In genomic region chr8:12755826-12756225, GRCm38 (mm10) we compare ENCODE assay signal across 10 mouse cellular contexts. TPM values are rescaled to one million over a fixed set of nuclear protein-coding genes. Genes with fewer than 3 reads are reported as not detected.
DNase-seq lines count a peak whose midpoint lies in the region; ATAC-seq and TF ChIP-seq lines count a peak whose summit lies in the region.
"Had no signal": no experiment of that assay in that cellular context is flagged by ENCODE, and none has a peak within 500 bp of the region (broad histone marks: within the 10 kb centered on the region; RNA-seq: fewer than 3 reads in every experiment).

No protein-coding gene starts in this region.

- no peak overlapping the region for H3K4me3 ChIP-seq in gastrocnemius, adult 2 months
- no peak overlapping the region for H3K4me3 ChIP-seq in kidney, adult 2 months (ENCODE audit: insufficient read depth, low read depth, low read length)
- no peak overlapping the region for H3K4me3 ChIP-seq in kidney, embryonic 16.5 days (ENCODE audit: low read length)
- H3K4me3 ChIP-seq in midbrain, embryonic 12.5 days, result no peak overlapping the region
- H3K4me3 ChIP-seq in midbrain, embryonic 15.5 days, result no peak overlapping the region
- no peak overlapping the region for H3K4me3 ChIP-seq in forebrain, embryonic 14.5 days (ENCODE audit: low read depth, low read length)

- peak overlapping the region; percentile 87 for H3K27ac ChIP-seq in gastrocnemius, adult 2 months
- H3K27ac ChIP-seq in kidney, adult 2 months (ENCODE audit: insufficient read depth, low read depth, low read length), result peak overlapping the region; percentile 59
- H3K27ac ChIP-seq in kidney, embryonic 16.5 days (ENCODE audit: low read length), result no peak overlapping the region
- H3K27ac ChIP-seq in midbrain, embryonic 12.5 days (replicated peaks), result no peak overlapping the region
- H3K27ac ChIP-seq in midbrain, embryonic 15.5 days, result no peak overlapping the region; the same call in 1 of the 2 replicates
- peak overlapping the region; percentile 70; the same call in 1 of the 2 replicates for H3K27ac ChIP-seq in forebrain, embryonic 14.5 days (ENCODE audit: low read depth, low read length)

- no peak for DNase-seq in gastrocnemius, adult 2 months
- DNase-seq in gastrocnemius, postnatal 4 days (ENCODE audit: low spot score in 2 of 2), result no peak
- peak; percentile 70 for DNase-seq in kidney, adult 2 months
- no peak for DNase-seq in forebrain, embryonic 14.5 days (ENCODE audit: low spot score)
- DNase-seq in gastrocnemius, adult 18-20 months (ENCODE audit: low spot score), result no peak
- DNase-seq: layer of hippocampus, adult 9-11 months had no signal

- H3K4me1 ChIP-seq in kidney, adult 2 months (ENCODE audit: control insufficient read depth, insufficient read depth, low read length), result peaks cover 19% of the 10 kb centered on the region; the same call in 1 of the 2 replicates
- peaks cover 30% of the 10 kb centered on the region for H3K4me1 ChIP-seq in kidney, embryonic 16.5 days (ENCODE audit: insufficient read depth, low read length)
- peaks cover 24% of the 10 kb centered on the region for H3K4me1 ChIP-seq in midbrain, embryonic 12.5 days
- peaks cover 29% of the 10 kb centered on the region for H3K4me1 ChIP-seq in midbrain, embryonic 15.5 days
- H3K4me1 ChIP-seq in forebrain, embryonic 14.5 days (ENCODE audit: control insufficient read depth, insufficient read depth, low read length), result peaks cover 3% of the 10 kb centered on the region

- TF ChIP-seq POLR2A in kidney, adult 2 months (IDR thresholded peaks at IDR 0.05; ENCODE audit: low read depth, low read length), result no peak

- intact Hi-C loops in gastrocnemius, adult 2 months (cut with DNase I), result loop anchor here (5.0 to 10.0 kb wide), 3 partner anchors 56 to 349 kb away; partner anchors contain the start of genes Cul4a, Pcid2 and Tubgcp3

- H3K9me3 ChIP-seq in kidney, embryonic 16.5 days (ENCODE audit: low read length), result no peaks in the 10 kb centered on the region
- H3K9me3 ChIP-seq in midbrain, embryonic 12.5 days, result no peaks in the 10 kb centered on the region
- no peaks in the 10 kb centered on the region for H3K9me3 ChIP-seq in midbrain, embryonic 15.5 days
- H3K9me3 ChIP-seq in forebrain, embryonic 14.5 days (replicated peaks; ENCODE audit: control insufficient read depth, low read length), result no peaks in the 10 kb centered on the region
- H3K9me3 ChIP-seq: limb, embryonic 13.5 days had no signal

- no peak overlapping the region for H3K4me2 ChIP-seq in kidney, embryonic 16.5 days (replicated peaks; ENCODE audit: low read depth, low read length)
- peak overlapping the region; percentile 93; the same call in 1 of the 2 replicates for H3K4me2 ChIP-seq in midbrain, embryonic 12.5 days (replicated peaks)
- H3K4me2 ChIP-seq in midbrain, embryonic 15.5 days, result no peak overlapping the region
- no peak overlapping the region for H3K4me2 ChIP-seq in forebrain, embryonic 14.5 days (ENCODE audit: low read length)

- TF ChIP-seq CTCF in gastrocnemius, adult 2 months (IDR thresholded peaks at IDR 0.05), result no peak
- TF ChIP-seq CTCF in kidney, adult 2 months (conservative IDR thresholded peaks at IDR 0.05; ENCODE audit: insufficient read depth, insufficient read length, low read depth, low read length), result no peak

- no peaks in the 10 kb centered on the region for H3K27me3 ChIP-seq in kidney, adult 2 months (replicated peaks; ENCODE audit: control insufficient read depth, insufficient read depth, low read length)
- H3K27me3 ChIP-seq in kidney, embryonic 16.5 days (ENCODE audit: insufficient read depth, low read length), result no peaks in the 10 kb centered on the region
- 0 out of 2 replicates have a peak, but pooled peaks cover 22% of the 10 kb centered on the region for H3K27me3 ChIP-seq in midbrain, embryonic 12.5 days
- no peaks in the 10 kb centered on the region for H3K27me3 ChIP-seq in midbrain, embryonic 15.5 days (replicated peaks)
- H3K27me3 ChIP-seq in forebrain, embryonic 14.5 days (replicated peaks; ENCODE audit: control insufficient read depth, insufficient read depth, low read length), result no peaks in the 10 kb centered on the region

- no peaks in the 10 kb centered on the region for H3K36me3 ChIP-seq in kidney, adult 2 months (ENCODE audit: control insufficient read depth, insufficient read depth, low read length)
- H3K36me3 ChIP-seq in kidney, embryonic 16.5 days (ENCODE audit: insufficient read depth, low read length), result no peaks in the 10 kb centered on the region
- H3K36me3 ChIP-seq in midbrain, embryonic 12.5 days, result no peaks in the 10 kb centered on the region
- no peaks in the 10 kb centered on the region for H3K36me3 ChIP-seq in midbrain, embryonic 15.5 days (replicated peaks)
- no peaks in the 10 kb centered on the region for H3K36me3 ChIP-seq in forebrain, embryonic 14.5 days (ENCODE audit: control insufficient read depth, insufficient read depth, low read length)
- H3K36me3 ChIP-seq: limb, embryonic 13.5 days had no signal

- no peak for ATAC-seq in kidney, embryonic 16.5 days (ENCODE audit: low FRiP score, low TSS enrichment)
- ATAC-seq in midbrain, embryonic 12.5 days (ENCODE audit: low FRiP score, low read depth), result no peak
- ATAC-seq in midbrain, embryonic 15.5 days (replicated peaks), result no peak
- ATAC-seq in forebrain, embryonic 14.5 days, result no peak

- H3K9ac ChIP-seq in kidney, embryonic 16.5 days (replicated peaks; ENCODE audit: low read length), result no peak overlapping the region
- H3K9ac ChIP-seq in midbrain, embryonic 12.5 days (replicated peaks), result no peak overlapping the region
- no peak overlapping the region for H3K9ac ChIP-seq in midbrain, embryonic 15.5 days
- no peak overlapping the region for H3K9ac ChIP-seq in forebrain, embryonic 14.5 days (ENCODE audit: low read length)

- 72% methylated on average over 5 of the region's 5 CpGs for WGBS in kidney, adult 2 months
- 77% methylated on average over 5 of the region's 5 CpGs for WGBS in kidney, embryonic 16.5 days
- 75% methylated on average over 5 of the region's 5 CpGs for WGBS in midbrain, embryonic 12.5 days
- WGBS in midbrain, embryonic 15.5 days, result 86% methylated on average over 5 of the region's 5 CpGs
- WGBS in forebrain, embryonic 14.5 days, result 85% methylated on average over 5 of the region's 5 CpGs

RNA-seq across cellular contexts. Expression of gene Atp11a, which starts 1.0 kb away (rescaled TPM):
- 10 to 100 TPM; 27.1 to 30.9 TPM for total RNA-seq in gastrocnemius, adult 2 months (2021)
- 10 to 100 TPM; 43.9 to 44.0 TPM for total RNA-seq in gastrocnemius, postnatal 4 days (2021)
- polyA plus RNA-seq in kidney, adult 2 months (2012; rRNA removed), result 176 and 271 TPM in 2 replicates
- polyA plus RNA-seq in kidney, embryonic 16.5 days (2015; fragmentation: Nextera tagmentation; extraction: Ambion mirVana), result 14.4 and 18.5 TPM in 2 replicates
- 15.2 and 16.5 TPM in 2 replicates for polyA plus RNA-seq in midbrain, embryonic 12.5 days (2016; fragmentation: Nextera tagmentation; extraction: Ambion mirVana)
- polyA plus RNA-seq in midbrain, embryonic 15.5 days (2015; fragmentation: Nextera tagmentation; extraction: Ambion mirVana), result 14.7 and 17.5 TPM in 2 replicates
- polyA plus RNA-seq in forebrain, embryonic 14.5 days (2014; fragmentation: Nextera tagmentation; extraction: Ambion mirVana), result 9.1 and 10.8 TPM in 2 replicates
- 10 to 100 TPM; 24.9 to 25.3 TPM for total RNA-seq in gastrocnemius, adult 18-20 months (2021)

Comparison
In these comparisons a context has a peak if more than half of its experiments do, and no peak if none do; other contexts are left out.
1. H3K27ac ChIP-seq: peak in gastrocnemius, adult 2 months (single experiment), kidney, adult 2 months (single experiment) and forebrain, embryonic 14.5 days (single experiment); none in kidney, embryonic 16.5 days (single experiment), midbrain, embryonic 12.5 days (single experiment) and midbrain, embryonic 15.5 days (single experiment).